In the genomic region with DNA sequence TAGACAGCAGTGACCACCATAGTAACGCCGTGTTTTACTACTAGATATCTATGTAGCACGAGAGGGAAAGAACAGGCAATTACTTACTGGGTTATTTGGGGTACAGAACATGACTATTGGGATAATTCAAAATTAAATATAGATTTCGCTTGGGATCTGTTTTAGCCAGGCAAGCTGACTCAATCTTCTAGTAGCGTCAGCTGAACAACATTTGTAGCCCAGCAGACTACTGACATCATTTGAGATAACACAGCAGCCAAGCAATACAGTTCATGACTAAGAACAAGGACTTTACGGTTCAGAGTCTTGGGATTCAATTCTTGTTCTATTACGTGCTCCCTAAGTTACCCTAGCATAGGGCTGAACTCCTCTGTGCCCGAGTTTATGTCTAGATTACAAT, we compare ENCODE assay signal across 12 mouse cellular contexts. TPM values are rescaled to one million over a fixed set of nuclear protein-coding genes. Genes with fewer than 3 reads are reported as not detected.
DNase-seq lines count a peak whose midpoint lies in the region; ATAC-seq lines count a peak whose summit lies in the region.
"Had no signal": no experiment of that assay in that cellular context is flagged by ENCODE, and none has a peak within 500 bp of the region (broad histone marks: within the 10 kb centered on the region; RNA-seq: fewer than 3 reads in every experiment).

No protein-coding gene starts in this region.

- peak overlapping the region; percentile 61 for H3K4me3 ChIP-seq in embryonic facial prominence, embryonic 10.5 days
- H3K4me3 ChIP-seq in hindbrain, embryonic 11.5 days (ENCODE audit: low read depth, low read length) = peak overlapping the region; percentile 56
- H3K4me3 ChIP-seq in midbrain, embryonic 14.5 days (replicated peaks; ENCODE audit: low read depth, low read length) = peak overlapping the region; percentile 59
- H3K4me3 ChIP-seq: heart, embryonic 15.5 days; intestine, embryonic 15.5 days; liver, embryonic 15.5 days had no signal

- H3K36me3 ChIP-seq in embryonic facial prominence, embryonic 10.5 days (replicated peaks) = peaks cover 5% of the 10 kb centered on the region; the same call in 1 of the 2 replicates
- no peaks in the 10 kb centered on the region for H3K36me3 ChIP-seq in hindbrain, embryonic 11.5 days (ENCODE audit: control insufficient read depth, insufficient read depth, low read length)
- 0 out of 2 replicates have a peak, but pooled peaks cover 12% of the 10 kb centered on the region for H3K36me3 ChIP-seq in midbrain, embryonic 14.5 days (ENCODE audit: control insufficient read depth, insufficient read depth, low read length)
- H3K36me3 ChIP-seq: heart, embryonic 15.5 days; intestine, embryonic 15.5 days; liver, embryonic 15.5 days had no signal

- WGBS in embryonic facial prominence, embryonic 10.5 days = 91% methylated on average over 8 of the region's 8 CpGs
- 89% methylated on average over 8 of the region's 8 CpGs for WGBS in hindbrain, embryonic 11.5 days
- 67% methylated on average over 8 of the region's 8 CpGs for WGBS in midbrain, embryonic 14.5 days

- no peaks in the 10 kb centered on the region for H3K9me3 ChIP-seq in embryonic facial prominence, embryonic 10.5 days
- H3K9me3 ChIP-seq in hindbrain, embryonic 11.5 days (ENCODE audit: control insufficient read depth, low read length) = no peaks in the 10 kb centered on the region
- H3K9me3 ChIP-seq in midbrain, embryonic 14.5 days (ENCODE audit: control insufficient read depth, low read length) = no peaks in the 10 kb centered on the region
- H3K9me3 ChIP-seq: heart, embryonic 15.5 days; intestine, embryonic 15.5 days; liver, embryonic 15.5 days had no signal

- peaks cover 35% of the 10 kb centered on the region for H3K4me1 ChIP-seq in embryonic facial prominence, embryonic 10.5 days
- peaks cover 11% of the 10 kb centered on the region; the same call in 1 of the 2 replicates for H3K4me1 ChIP-seq in hindbrain, embryonic 11.5 days (replicated peaks; ENCODE audit: control insufficient read depth, insufficient read depth, low read length)
- H3K4me1 ChIP-seq in midbrain, embryonic 14.5 days (ENCODE audit: control insufficient read depth, insufficient read depth, low read length) = peaks cover 41% of the 10 kb centered on the region
- H3K4me1 ChIP-seq: liver, embryonic 15.5 days had no signal

- no peak for ATAC-seq in hindbrain, embryonic 11.5 days (ENCODE audit: low FRiP score)
- ATAC-seq in midbrain, embryonic 14.5 days (ENCODE audit: low FRiP score, low TSS enrichment) = no peak
- ATAC-seq: intestine, embryonic 15.5 days had no signal

- no peaks in the 10 kb centered on the region for H3K27me3 ChIP-seq in embryonic facial prominence, embryonic 10.5 days (replicated peaks; ENCODE audit: low read depth, poor library complexity, severe bottlenecking)
- H3K27me3 ChIP-seq in hindbrain, embryonic 11.5 days (ENCODE audit: control insufficient read depth, insufficient read depth, low read length) = no peaks in the 10 kb centered on the region
- H3K27me3 ChIP-seq in midbrain, embryonic 14.5 days (ENCODE audit: control insufficient read depth, insufficient read depth, low read length) = no peaks in the 10 kb centered on the region
- H3K27me3 ChIP-seq: intestine, embryonic 15.5 days had no signal

- peak; percentile 53 for DNase-seq in MN1 (ENCODE audit: low spot score)
- no peak for DNase-seq in embryonic facial prominence, embryonic 10.5 days (ENCODE audit: low spot score)
- no peak for DNase-seq in hindbrain, embryonic 11.5 days (ENCODE audit: low spot score)
- peak; percentile 26 for DNase-seq in midbrain, embryonic 14.5 days
- DNase-seq in urinary bladder, postnatal 25 days (ENCODE audit: low spot score) = no peak
- DNase-seq in thymus, postnatal 36 days = no peak
- DNase-seq in adrenal gland, postnatal 14 days = no peak
- DNase-seq in adrenal gland, postnatal 36 days = no peak
- DNase-seq: gastrocnemius, postnatal 25 days had no signal

- H3K27ac ChIP-seq in embryonic facial prominence, embryonic 10.5 days (replicated peaks) = peak overlapping the region; percentile 60; the same call in 1 of the 2 replicates
- H3K27ac ChIP-seq in hindbrain, embryonic 11.5 days (ENCODE audit: low read depth, low read length) = no peak overlapping the region
- peak overlapping the region; percentile 92; the same call in 1 of the 2 replicates for H3K27ac ChIP-seq in midbrain, embryonic 14.5 days (replicated peaks; ENCODE audit: low read depth, low read length)
- H3K27ac ChIP-seq: heart, embryonic 15.5 days; intestine, embryonic 15.5 days; liver, embryonic 15.5 days had no signal

- peak overlapping the region; percentile 76 for H3K9ac ChIP-seq in hindbrain, embryonic 11.5 days (ENCODE audit: low read depth, low read length)
- H3K9ac ChIP-seq in midbrain, embryonic 14.5 days (replicated peaks; ENCODE audit: low read length) = peak overlapping the region; percentile 77
- H3K9ac ChIP-seq: heart, embryonic 15.5 days; intestine, embryonic 15.5 days; liver, embryonic 15.5 days had no signal

- peak overlapping the region; percentile 38 for H3K4me2 ChIP-seq in hindbrain, embryonic 11.5 days (replicated peaks; ENCODE audit: low read depth, low read length)
- peak overlapping the region; percentile 70 for H3K4me2 ChIP-seq in midbrain, embryonic 14.5 days (ENCODE audit: low read length)
- H3K4me2 ChIP-seq: liver, embryonic 15.5 days had no signal

RNA-seq across cellular contexts. Expression of gene Gpr19, which starts 11.9 kb away (rescaled TPM):
- 14.5 and 16.1 TPM in 2 replicates for polyA plus RNA-seq in embryonic facial prominence, embryonic 10.5 days (2016; fragmentation: Nextera tagmentation; extraction: Ambion mirVana)
- 27.7 and 29.4 TPM in 2 replicates for polyA plus RNA-seq in hindbrain, embryonic 11.5 days (2014; fragmentation: Nextera tagmentation; extraction: Ambion mirVana)
- 43.0 and 46.7 TPM in 2 replicates for polyA plus RNA-seq in midbrain, embryonic 14.5 days (2014; fragmentation: Nextera tagmentation; extraction: Ambion mirVana)
- total RNA-seq in adrenal gland, postnatal 14 days (2021) = 10.0 and 11.8 TPM in 2 replicates
- total RNA-seq in adrenal gland, postnatal 36 days (2021) = 1 to 10 TPM; 5.7 to 6.9 TPM

RNA-seq across cellular contexts. Expression of gene Cdkn1b, which starts 33.7 kb away (rescaled TPM):
- 15.3 and 16.7 TPM in 2 replicates for polyA plus RNA-seq in embryonic facial prominence, embryonic 10.5 days (2016; fragmentation: Nextera tagmentation; extraction: Ambion mirVana)
- 23.9 and 24.1 TPM in 2 replicates for polyA plus RNA-seq in hindbrain, embryonic 11.5 days (2014; fragmentation: Nextera tagmentation; extraction: Ambion mirVana)
- 29.9 TPM in 2 replicates for polyA plus RNA-seq in midbrain, embryonic 14.5 days (2014; fragmentation: Nextera tagmentation; extraction: Ambion mirVana)
- total RNA-seq in adrenal gland, postnatal 14 days (2021) = 42.8 and 48.0 TPM in 2 replicates
- 10 to 100 TPM; 35.3 to 74.4 TPM for total RNA-seq in adrenal gland, postnatal 36 days (2021)

RNA-seq across cellular contexts. Expression of gene Crebl2, which starts 56.5 kb away (rescaled TPM):
- polyA plus RNA-seq in embryonic facial prominence, embryonic 10.5 days (2016; fragmentation: Nextera tagmentation; extraction: Ambion mirVana) = 1.2 TPM in 2 replicates
- polyA plus RNA-seq in hindbrain, embryonic 11.5 days (2014; fragmentation: Nextera tagmentation; extraction: Ambion mirVana) = 1.3 and 1.4 TPM in 2 replicates
- polyA plus RNA-seq in midbrain, embryonic 14.5 days (2014; fragmentation: Nextera tagmentation; extraction: Ambion mirVana) = 3.9 and 4.3 TPM in 2 replicates
- total RNA-seq in adrenal gland, postnatal 14 days (2021) = 17.2 and 21.1 TPM in 2 replicates
- 10 to 100 TPM; 30.0 to 35.0 TPM for total RNA-seq in adrenal gland, postnatal 36 days (2021)

Comparison
In these comparisons a context has a peak if more than half of its experiments do, and no peak if none do; other contexts are left out.
1. DNase-seq: peak in MN1 (single experiment) and midbrain, embryonic 14.5 days (single experiment); none in embryonic facial prominence, embryonic 10.5 days (single experiment), hindbrain, embryonic 11.5 days (single experiment), urinary bladder, postnatal 25 days (single experiment), thymus, postnatal 36 days (0 of 2), adrenal gland, postnatal 14 days (single experiment) and adrenal gland, postnatal 36 days (0 of 2).
2. Peak in every context shown above with its lines, with median percentiles within 50 percentile points of each other: H3K4me3 ChIP-seq.